Mouse (Mus musculus) forelimb bud, embryonic 11.5 days (tissue): ENCODE data around the gene Strada.
"Not testable (repeated sequence)": the region's sequence is repeated elsewhere in the genome, so short reads cannot be mapped to it uniquely, and the experiment has no call there.

ENCODE experiments used
- DNase-seq: peaks from one replicate; pipeline ENCODE4 v3.0.0-alpha.2; 2012; ENCODE audit warnings: low read depth, low spot score

The Strada gene

DNA sequence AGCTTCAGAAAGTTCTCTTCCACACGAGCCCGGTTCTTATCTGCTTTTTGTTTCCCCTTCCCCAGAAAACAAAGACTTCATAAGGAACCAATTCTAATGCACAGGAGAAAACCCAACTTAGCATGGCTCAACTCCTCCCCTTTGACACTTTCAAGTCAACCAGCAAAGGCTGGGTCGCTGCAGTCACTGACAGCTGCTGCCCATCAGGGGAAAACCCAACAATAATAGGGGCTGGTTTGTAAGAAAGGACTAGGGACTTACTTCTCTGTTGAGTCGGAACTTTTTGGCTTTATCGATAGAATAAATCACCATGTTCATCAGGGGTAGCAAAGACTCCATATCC lies at the start of gene Strada:
Gene Strada (minus strand): TSS at position 46 of the 343 bp plus-strand sequence.
- DNase-seq = no peak

DNA sequence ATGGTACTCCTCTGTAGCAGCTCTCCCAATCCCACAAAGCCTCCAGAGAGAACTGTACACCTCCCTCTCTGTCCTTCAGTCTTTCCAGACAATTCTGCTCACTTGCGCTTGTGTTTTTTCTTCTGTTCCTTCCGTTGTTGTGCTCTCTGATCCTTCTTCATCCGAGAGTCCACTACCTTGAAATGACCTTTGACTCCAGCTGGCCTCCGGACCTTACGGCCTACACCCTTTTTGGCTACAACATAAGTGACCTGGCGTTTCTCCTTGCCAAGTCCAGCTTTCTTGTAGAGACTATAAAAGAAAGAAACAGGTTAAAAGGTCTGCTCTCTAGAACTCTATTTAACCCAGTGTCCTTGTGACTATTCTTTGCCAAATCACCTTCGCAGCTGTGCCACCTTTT lies 47.4 kb upstream of the Strada start:
- DNase-seq = no peak

DNA sequence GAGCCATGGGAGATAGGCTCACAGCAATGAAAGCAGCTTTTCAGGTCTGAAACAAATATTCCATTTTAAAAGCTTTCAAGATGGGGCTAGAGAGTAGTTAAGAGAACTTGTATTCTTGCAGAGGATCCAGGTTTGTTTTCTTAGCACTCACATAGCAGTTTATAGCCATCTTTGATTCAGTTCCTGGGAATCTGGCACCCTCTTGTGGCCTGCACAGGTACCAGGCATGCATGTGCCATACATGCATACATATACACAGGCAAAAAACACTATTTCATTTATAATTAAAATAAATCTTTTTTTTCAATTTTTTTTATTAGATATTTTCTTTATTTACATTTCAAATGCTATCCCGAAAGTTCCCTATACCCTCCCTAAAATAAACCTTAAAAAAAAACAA lies 44.9 kb upstream of the Strada start:
- DNase-seq = peak; percentile 28

DNA sequence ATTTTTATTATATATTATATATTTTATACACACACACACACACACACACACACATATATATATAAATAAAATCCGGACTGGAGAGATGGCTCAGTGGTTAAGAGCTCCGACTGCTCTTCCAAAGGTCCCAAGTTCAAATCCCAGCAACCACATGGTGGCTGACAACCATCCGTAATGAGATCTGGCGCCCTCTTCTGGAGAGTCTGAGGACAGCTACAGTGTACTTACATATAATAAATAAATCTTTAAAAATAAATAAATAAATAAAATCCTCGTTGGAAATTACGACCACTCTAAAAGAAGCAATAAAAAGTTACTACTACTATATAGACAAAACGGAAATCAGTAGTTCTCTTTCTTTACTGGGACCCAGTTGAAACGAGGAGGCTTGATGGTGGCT lies 32.0 kb upstream of the Strada start:
- not testable (repeated sequence) for DNase-seq

DNA sequence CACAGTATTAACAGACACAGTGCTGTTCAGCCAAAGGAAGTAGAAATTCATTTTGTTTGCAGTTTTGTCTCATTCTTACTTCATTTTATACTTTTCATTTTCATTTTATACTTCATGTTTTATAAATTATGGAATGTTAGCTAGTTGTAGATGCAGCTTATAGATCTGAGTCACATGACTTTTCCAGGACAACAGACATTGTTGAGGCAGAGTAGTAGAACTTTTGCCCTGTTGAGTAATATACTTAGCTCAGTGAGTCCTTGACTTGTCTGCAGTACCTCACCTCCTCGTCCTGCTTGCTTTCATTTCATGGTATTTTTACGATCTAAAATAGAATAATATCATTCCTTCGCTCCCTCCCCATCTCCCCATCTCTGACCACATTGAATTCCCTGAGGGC lies 18.6 kb upstream of the Strada start:
- no peak for DNase-seq

DNA sequence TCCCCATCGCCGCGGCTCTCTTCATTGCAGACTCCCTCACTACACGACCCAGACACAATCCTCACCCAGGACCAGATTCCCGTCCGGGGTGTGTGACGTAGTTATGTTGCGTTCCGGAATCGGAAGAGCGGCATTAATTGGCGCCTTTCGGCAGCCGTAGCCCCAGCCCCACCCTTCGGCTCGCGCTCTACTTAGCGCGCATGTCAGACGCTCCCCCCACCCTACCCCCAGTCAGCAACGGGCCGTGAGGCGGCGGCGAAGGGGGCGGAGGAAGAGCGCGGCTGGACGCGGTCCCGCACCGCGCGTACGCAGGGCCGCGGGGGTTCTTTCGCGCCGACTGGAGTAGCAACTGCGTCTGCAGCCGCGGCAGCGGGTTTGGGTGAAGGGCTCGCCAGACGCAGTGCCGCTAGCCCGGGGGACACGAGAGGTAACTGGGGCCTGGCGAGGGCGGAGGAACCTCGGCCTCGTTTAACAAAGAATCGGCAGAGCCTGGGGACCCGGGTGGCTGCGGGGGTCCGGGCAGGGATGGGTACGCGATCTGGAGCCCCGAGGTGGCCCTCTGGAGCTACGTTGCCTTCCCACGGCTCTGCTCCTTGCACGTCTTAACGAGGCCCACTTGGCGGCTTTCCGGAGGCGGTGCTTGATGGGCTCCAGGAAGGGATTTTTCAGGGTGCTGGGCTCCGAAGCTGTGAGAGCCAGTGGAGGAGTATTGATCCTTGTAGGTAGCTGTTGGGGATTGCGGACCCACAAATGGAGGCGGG lies 14.9 kb upstream of the Strada start, which contains the start of gene Ddx42:
Gene Ddx42 (plus strand): TSS at position 197 of the 761 bp plus-strand sequence.
- peak; percentile 97 for DNase-seq

DNA sequence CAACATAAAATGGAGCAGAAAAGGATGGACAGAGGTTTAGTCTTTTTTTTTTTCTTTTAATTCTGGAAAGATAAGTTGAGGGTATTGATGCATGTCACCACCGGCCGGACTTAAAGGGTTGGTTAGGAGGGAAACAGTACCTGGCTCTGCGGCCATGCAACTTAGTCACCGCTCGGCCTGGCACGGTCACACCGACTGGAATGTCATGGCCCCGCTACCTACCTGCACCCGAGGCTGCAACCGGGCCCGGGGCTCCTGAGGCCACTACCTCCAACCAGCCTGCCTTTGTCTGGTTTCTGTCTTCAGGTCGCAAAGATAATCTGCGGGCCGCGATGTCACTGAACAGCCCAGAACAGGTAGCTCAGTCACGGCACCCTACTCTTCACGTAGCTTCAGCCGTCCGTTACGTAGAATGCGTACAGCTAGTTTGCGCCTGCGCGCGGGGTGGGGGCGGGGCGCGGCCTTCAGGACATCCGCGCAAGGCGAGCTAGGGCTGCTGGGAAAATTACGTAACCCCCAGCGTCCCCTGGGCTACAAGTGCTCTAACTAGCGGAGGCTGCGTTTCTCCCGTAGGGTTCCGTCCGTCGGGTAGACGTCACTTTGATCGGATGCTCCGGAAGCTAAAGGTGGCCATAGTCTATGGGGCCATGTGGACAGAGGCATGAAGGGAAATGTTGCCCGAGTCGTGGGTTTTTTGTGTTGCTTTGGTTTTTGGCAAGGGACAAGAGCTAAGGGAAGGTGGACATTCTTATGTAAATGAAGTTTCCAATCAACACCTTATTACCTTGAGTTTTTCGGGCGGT lies 14.2 kb upstream of the Strada start, which contains the start of gene Ccdc47:
Gene Ccdc47 (minus strand): TSS at position 418 of the 803 bp plus-strand sequence.
- DNase-seq = peak; percentile 98

DNA sequence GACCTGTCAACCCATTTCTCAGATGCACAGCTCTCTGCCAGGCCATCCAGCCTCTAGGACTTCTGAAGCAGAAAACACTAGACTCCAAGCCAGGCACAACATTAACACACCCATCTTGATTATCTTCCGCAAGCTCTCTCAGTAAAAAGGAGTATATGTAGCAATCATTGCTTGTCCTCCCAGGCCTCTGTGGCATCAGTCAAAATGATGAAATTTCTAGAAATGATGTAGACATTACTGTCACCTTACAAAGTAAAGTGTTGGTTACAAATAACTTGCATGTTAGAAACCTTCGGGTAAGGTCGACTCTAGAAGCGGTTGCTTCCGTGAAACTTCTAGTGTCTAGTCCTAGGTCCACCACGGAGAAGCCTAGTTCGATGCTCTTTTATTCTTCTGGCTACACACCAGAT lies 13.5 kb upstream of the Strada start:
- no peak for DNase-seq

DNA sequence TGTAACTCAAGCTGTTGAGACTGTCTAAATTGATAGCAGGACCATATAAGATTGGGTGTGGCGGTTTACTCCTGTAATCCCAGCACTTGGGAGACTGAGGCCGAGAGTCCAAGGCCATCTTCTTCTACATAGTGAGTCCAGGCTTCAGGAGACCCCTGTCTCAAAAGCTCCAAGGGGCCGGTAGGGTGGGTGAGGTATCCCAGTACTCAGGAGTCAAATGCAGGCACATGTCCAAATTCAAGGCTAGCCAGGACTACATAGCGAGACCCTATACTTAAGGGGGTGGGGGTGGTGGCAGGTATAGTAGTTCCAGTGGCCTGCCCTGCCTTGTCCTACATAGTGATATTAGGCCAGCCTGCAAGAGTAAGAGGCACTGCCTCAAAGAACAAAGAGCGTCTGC lies 12.9 kb upstream of the Strada start:
- DNase-seq = no peak

DNA sequence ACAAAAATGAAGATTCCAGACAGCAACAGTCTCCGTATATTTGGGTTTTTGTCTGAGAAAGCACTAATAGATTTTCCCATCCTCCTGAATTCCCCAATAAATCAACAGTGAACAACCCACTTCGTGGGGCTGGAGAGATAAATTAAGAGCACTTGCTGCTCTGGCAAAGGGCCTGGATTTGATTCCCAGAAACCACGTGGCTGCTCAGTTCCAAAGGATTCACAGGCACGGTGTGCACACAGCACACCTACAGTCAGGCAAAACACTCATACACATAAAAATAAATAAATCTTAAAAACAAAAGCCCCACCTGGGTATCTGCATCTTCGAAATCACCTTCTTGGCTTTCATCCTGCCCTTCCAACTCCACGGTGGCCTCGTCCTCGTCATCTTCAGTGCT lies 10.8 kb upstream of the Strada start:
- DNase-seq = no peak

DNA sequence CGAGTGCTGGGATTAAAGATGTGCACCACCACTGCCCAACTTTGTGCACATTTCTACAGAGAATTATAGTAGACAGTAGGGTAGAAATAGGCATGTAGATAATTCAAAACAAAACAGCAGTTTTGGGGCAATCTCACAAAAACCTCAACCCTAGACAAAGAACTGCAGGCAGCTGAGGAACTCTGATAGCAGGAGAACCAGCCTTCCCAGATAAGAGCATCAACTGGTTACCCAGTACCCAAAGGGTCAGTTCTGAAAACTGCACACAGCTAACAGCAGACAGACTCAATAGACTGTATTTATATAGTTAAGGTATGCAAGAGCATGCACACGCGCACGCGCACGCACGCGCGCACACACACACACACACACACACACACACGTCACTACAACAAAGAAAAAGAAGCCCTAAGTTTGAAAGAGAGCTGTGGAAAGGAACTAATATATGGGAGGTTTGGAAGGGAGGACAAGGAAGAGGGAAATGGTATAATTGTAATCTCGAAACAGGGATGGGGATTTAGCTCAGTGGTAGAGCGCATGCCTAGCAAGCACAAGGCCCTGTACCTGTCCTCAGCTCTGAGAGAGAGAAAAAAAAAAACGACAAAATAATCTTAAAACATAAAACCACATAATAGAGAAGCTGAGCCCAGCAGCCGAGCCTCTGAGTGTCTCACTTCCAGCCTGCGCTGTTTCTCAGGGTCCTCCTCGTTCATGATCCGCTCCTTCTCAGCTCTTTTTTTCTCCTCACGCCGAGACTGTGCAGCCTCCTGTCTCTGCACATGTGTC lies 438 bp downstream of the Strada start:
- DNase-seq = no peak

DNA sequence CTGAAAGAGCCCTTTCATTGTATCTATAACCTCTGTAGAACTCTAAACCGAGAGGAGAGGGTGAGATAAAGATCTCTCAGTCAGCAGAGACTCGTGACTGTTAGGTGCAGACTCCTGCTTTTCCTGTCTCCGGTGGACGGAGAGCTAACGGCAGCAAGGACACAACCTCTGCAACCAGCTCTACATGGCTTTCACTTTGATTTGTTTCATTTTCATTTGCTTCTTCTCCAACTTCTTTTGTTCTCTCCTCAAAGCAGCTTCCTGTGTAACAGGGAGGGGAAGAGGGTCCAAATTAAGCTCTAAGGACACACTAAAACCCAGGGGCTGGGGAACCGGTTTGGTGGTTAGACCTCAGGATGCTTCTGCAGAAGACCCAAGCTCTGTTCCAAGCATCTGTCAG lies 1.2 kb downstream of the Strada start:
- no peak for DNase-seq

DNA sequence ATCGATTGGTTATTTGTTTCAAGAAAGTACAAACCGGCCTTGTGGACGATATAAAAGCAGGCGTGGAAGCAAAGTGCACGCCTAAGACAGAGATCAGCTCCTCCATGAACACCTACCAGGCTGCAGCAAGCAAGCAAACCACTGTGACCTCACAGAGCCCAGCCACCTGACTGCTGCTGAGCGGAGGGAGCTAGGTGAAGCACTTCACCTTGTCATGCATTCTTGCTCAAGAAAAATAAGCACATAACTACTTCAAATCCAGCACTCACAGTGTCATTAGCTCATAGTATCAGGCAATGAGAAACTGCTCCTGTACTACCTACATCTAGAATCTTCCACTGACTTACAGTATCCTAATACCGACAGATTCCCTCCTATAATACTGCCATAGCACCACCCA lies 2.0 kb downstream of the Strada start:
- DNase-seq = not testable (repeated sequence)

DNA sequence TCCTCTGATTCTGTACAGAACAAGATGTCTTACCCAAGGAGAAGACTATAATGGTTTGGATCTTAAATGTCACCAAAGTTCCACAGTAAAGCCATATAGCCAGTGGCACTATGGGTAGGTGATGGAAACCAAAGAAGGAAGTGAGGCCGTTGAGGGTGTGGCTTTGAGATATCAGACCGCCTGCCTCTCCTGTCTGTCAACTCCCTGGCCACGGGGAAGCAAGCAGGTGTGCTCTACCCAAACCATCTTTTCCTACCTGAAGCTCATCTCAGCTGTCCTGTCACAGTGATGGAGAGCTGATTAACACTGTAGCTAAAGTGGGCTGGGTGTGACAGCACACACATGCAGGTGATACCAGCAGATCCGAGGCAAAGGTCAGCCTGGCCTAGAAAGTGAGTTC lies 3.7 kb downstream of the Strada start:
- DNase-seq = no peak

DNA sequence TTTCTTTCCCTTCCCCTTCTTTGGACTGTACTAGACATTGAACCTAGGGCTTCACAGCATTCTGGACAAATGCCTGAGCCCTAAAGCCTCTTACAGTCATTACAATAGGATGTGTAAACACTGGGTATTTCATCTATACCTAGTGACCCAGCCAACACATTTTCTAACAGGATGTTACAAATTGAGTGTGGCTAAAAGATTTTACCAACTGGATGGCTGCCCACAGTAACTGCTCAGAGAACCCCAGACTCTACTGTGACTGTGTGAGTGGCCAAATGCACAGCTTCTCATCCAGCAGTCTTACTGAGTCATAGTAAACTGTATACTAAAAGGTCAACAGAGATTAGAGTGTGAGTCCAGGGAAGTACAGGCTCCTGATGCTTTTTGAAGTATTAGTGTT lies 6.6 kb downstream of the Strada start:
- DNase-seq = no peak

DNA sequence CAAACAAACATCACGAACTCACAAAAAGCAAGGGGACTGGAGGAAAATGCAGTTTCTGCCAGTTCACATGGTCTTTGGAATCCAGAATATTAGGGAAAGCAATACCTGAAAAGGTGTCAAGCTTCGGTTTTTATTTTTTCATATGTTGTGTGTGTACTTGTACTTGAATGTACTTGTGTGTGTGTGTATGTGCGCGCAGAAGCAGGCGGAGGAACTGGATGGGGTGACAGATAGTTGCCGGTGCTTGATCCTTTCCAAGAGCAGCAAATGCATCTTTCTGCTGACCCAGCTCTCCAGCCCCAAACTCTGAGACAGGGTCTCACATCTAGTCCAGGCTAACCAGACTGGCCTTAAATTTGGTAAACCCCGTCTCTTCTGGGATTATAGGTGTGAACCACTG lies 7.1 kb downstream of the Strada start:
- DNase-seq = no peak

DNA sequence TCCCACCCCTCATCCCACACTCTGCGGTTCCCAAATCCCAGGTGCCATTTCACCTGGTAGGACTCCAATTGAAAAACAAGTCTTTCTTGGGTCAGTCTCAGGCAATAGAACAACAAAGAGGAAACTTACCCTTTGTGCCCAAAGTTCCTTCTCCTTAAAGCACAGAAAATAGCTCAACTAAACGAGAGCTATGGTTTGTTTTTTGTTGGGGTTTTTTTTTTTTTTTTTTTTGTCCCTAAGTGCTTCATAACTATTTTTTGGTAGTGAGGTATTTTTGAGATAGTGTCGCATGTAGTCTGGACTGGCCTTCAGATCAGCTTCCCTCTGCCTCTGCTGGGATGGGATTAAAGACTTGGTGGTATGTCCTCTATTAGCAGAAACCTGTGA lies 7.8 kb downstream of the Strada start:
- DNase-seq = no peak

DNA sequence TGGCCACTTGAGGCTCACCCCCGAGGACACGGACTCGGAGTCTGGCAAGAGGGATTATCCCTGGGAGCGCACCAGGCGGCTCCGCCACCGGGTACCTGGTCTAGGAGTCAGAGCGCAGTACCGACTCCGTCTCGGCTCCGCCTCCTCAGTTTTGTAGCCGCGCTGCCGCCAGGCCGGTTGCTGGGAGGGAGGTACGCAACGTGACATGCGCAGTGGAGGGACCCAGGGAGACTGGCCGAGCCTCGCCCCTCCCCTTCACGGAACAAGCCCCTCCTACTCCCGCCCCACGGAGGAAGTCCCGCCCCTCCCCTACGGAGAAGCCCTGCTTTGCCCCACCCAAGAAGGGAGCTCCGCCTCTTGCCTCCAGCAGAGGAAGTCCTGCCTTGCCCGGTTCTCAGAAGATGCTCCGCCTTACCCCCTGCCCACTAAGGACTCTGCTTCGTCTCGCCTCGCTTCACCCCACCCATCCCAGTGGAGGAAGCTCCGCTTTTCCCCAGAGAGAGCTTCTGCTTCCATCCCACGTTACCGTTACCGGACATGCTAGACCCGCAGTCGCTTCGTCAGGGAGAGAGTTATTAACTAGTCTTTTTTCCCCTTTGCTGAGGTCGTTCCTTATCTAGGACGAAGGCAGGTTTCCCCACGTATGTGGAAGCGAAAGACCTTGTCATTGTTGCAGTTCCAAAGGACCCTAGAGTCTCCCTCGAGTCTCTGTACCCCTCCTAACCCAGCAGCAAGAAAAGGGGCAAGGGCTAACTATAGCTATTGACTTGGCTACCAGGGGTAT lies 8.4 kb downstream of the Strada start:
- DNase-seq = peak; percentile 98

DNA sequence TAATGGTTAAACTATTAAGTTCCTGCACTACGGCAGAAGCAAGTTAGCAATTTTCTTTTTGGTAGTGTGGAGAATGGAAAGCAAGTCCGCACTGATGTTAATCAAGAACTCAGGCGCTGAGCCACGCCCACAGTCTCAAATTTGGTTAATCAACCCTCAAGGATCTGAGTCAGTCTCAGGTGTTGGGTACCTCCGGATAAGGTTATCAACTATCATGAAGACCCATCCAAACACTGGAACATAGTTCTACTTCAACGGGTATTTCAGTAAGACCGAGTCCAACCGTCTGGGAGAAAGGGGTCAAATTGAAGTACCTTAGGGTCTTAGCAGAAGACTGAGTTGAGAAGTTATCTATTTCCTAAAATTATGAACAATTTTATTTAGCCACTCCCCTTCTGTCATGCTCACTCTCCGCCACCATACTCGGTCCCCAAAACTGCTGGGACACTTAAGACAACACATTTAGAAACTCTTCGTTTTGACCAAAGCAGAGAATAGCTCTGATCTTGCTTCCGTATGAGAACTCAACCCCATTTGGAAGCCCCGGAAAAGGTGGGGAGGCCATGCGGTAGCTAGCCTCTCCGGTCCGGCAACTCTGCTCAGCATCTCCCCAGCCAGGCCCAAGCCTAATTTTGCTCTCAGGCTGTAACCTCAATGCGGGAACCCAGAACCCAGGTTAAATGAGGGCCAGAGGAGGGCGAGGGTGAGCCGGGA lies 9.2 kb downstream of the Strada start:
- no peak for DNase-seq

DNA sequence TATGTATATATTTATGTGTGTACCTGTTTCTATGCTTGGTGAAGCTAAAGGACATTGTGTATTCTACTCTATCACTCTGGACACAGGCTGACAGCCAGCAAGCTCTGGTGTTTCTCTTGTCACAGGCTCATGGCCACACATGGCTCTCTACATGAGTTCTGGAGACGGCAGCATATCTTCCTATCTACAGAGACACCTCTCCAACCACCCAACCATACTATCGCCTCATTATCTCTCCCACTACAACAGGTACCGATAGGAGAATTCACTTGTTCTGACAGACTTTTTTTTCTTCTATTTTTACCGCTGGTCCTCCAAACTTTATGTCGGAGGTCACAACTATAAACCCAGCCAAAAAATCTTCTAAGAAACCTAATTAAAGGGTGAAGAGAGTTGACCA lies 9.7 kb downstream of the Strada start:
- DNase-seq = no peak

DNA sequence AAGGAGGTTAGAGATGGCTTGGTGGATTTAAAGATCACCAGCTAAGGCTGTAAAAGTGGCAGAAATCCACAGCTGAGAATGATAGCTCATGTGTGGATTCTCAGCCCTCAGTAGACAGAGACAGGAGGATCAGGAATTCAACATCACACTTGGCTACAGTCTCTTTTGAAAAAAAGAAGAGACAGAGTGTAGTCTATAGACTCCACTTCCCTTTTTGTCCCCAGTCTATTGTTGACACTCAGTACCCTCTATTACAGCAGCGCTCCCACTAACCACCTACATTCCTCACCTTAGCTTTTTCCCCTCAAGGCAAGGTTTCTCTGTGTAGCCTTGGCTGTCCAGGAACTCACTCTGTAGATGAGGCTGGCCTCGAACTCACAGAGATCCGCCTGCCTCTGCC lies 10.3 kb downstream of the Strada start:
- no peak for DNase-seq
